ENCODE assay signal across 29 mouse cellular contexts in the genomic region with DNA sequence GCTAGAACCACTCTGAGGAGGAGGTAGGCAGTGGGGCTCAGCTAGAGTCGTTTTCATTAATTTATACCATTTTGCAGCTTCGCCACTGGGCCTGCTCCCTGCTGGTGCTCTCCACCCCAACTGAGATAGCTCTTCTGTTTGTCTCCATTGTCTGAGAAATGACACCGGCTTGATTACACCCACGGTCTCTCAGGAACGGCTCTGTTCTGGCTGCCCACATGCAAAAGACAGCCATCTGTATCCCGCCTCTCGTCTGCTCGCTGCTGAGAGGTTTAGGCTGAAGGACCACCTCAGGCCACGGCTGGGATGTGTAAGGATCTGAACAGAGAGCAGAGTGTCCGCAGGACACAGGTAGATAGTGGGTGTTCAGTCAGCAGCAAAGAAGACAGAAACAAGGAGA. TPM values are rescaled to one million over a fixed set of nuclear protein-coding genes. Genes with fewer than 3 reads are reported as not detected.
DNase-seq lines count a peak whose midpoint lies in the region; ATAC-seq and TF ChIP-seq lines count a peak whose summit lies in the region.
"Had no signal": no experiment of that assay in that cellular context is flagged by ENCODE, and none has a peak within 500 bp of the region (broad histone marks: within the 10 kb centered on the region; RNA-seq: fewer than 3 reads in every experiment).

No protein-coding gene starts in this region.

- H3K27ac ChIP-seq in left cerebral cortex, adult 2 months: no peak overlapping the region
- H3K27ac ChIP-seq: embryonic facial prominence, embryonic 12.5 days; forebrain, embryonic 13.5 days; heart, embryonic 15.5 days; hindbrain, embryonic 15.5 days; intestine, embryonic 15.5 days; liver, embryonic 14.5 days; midbrain, embryonic 12.5 days; neural tube, embryonic 15.5 days had no signal

- peak; percentile 44 for DNase-seq in layer of hippocampus, adult 11-12 months (ENCODE audit: low spot score)
- DNase-seq in layer of hippocampus, adult 9-10 months (ENCODE audit: low spot score): no peak
- DNase-seq in right cerebral cortex, adult 2 months (ENCODE audit: low spot score in 2 of 2): peak; percentile 49 to 60
- no peak for DNase-seq in right cerebral cortex, postnatal 14 days
- peak; percentile 22 to 28 for DNase-seq in left cerebral cortex, adult 2 months (ENCODE audit: extremely low spot score in 1 of 2, low spot score in 2 of 2)
- no peak for DNase-seq in heart, adult 9 months (ENCODE audit: low spot score in 2 of 2)
- DNase-seq: adrenal gland, adult 8-10 months; B cell, adult 2 months; cerebellum, adult 18-20 months; cerebellum, postnatal 25 days; gastrocnemius, postnatal 36 days; heart, postnatal 36 days; kidney, adult 8-10 months; kidney, postnatal 10 days; lung, embryonic 14.5 days; thymus, adult 2 months; thymus, postnatal 4 days had no signal

- intact Hi-C loops in left cerebral cortex, adult 2 months (cut with DNase I): no loop called here

- no peak for ATAC-seq in granulocyte monocyte progenitor cell, adult 5-6 weeks (replicated peaks; ENCODE audit: poor library complexity, severe bottlenecking)
- ATAC-seq: activated CD4-positive, CD25-positive, alpha-beta regulatory T cell, adult 4 months; forebrain, embryonic 13.5 days; intestine, embryonic 15.5 days had no signal

- H3K4me3 ChIP-seq in left cerebral cortex, adult 2 months: no peak overlapping the region
- H3K4me3 ChIP-seq: embryonic facial prominence, embryonic 12.5 days; forebrain, embryonic 13.5 days; heart, embryonic 15.5 days; hindbrain, embryonic 15.5 days; intestine, embryonic 15.5 days; midbrain, embryonic 12.5 days; neural tube, embryonic 15.5 days had no signal

- no peak for TF ChIP-seq CTCF in left cerebral cortex, adult 2 months (IDR thresholded peaks at IDR 0.05)

RNA-seq across cellular contexts. Expression of a gene that starts 30.5 kb away (rescaled TPM):
- 10 to 100 TPM; 17.9 to 22.6 TPM for total RNA-seq in left cerebral cortex, adult 2 months (2021)
- not detected in 2 replicates for total RNA-seq in granulocyte monocyte progenitor cell, adult 5-6 weeks (2014; fragmentation: Nextera tagmentation)
- total RNA-seq in granulocyte monocyte progenitor cell, adult 5-6 weeks (2017): not detected in 2 replicates
- total RNA-seq: heart, adult 8-10 months; heart, postnatal 36 days; megakaryocyte, adult 5-6 weeks had no signal

Comparison
In these comparisons a context has a peak if more than half of its experiments do, and no peak if none do; other contexts are left out.
1. DNase-seq: peak in layer of hippocampus, adult 11-12 months (single experiment), right cerebral cortex, adult 2 months (2 of 2) and left cerebral cortex, adult 2 months (2 of 2); none in layer of hippocampus, adult 9-10 months (single experiment), right cerebral cortex, postnatal 14 days (single experiment) and heart, adult 9 months (0 of 2).
2. RNA of a gene that starts 30.5 kb away (total RNA-seq): 17.9 to 22.6 TPM in left cerebral cortex, adult 2 months; not detected in granulocyte monocyte progenitor cell, adult 5-6 weeks; every median in the first group is over 10 times any median in the second.